32 mouse cellular contexts compared by ENCODE assay signal in the genomic region with DNA sequence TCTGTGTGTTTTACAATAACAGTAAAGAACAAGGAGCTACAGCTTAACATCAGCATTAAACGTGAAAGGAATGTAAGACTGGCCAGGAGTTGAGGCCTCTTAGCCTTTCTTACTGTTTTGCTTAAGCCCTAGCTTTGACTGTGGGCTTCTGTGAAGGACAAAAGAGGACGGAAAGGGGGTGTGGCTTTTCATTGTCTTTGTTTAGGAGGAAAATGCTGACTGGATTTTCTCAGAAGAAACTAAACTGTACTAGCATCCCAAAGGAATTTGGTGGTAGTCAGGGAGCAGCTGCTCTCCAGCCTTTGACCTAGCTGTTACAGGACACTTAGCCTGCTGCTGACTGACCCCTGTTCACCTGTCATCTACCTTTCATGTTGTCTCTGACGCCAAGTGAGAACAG. TPM values are rescaled to one million over a fixed set of nuclear protein-coding genes. Genes with fewer than 3 reads are reported as not detected.
"Had no signal": no experiment of that assay in that cellular context is flagged by ENCODE, and none has a peak within 500 bp of the region (broad histone marks: within the 10 kb centered on the region; RNA-seq: fewer than 3 reads in every experiment).

No protein-coding gene starts in this region.

- H3K4me3 ChIP-seq: gastrocnemius, adult 2 months; heart, adult 2 months; heart, embryonic 13.5 days; heart, embryonic 15.5 days; intestine, embryonic 15.5 days; layer of hippocampus, adult 2 months; left cerebral cortex, adult 2 months; limb, embryonic 10.5 days; limb, embryonic 12.5 days; liver, embryonic 13.5 days; liver, embryonic 15.5 days had no signal

- H3K27ac ChIP-seq: gastrocnemius, adult 2 months; heart, adult 2 months; heart, embryonic 13.5 days; heart, embryonic 15.5 days; hindbrain, embryonic 14.5 days; intestine, embryonic 15.5 days; layer of hippocampus, adult 2 months; left cerebral cortex, adult 2 months; limb, embryonic 10.5 days; limb, embryonic 12.5 days; liver, embryonic 13.5 days; liver, embryonic 15.5 days had no signal

- H3K9ac ChIP-seq: heart, embryonic 13.5 days; heart, embryonic 15.5 days; hindbrain, embryonic 14.5 days; intestine, embryonic 15.5 days; limb, embryonic 12.5 days; liver, embryonic 13.5 days; liver, embryonic 15.5 days had no signal

- ATAC-seq: hindbrain, embryonic 16.5 days; inflammation-experienced regulatory T-cells, adult 6 months; intestine, embryonic 15.5 days; intestine, postnatal 0 days had no signal

- H3K4me2 ChIP-seq: heart, embryonic 11.5 days; heart, embryonic 13.5 days; heart, embryonic 15.5 days; hindbrain, embryonic 14.5 days; intestine, embryonic 15.5 days; limb, embryonic 12.5 days; liver, embryonic 11.5 days; liver, embryonic 13.5 days; liver, embryonic 15.5 days had no signal

- H3K27me3 ChIP-seq: heart, embryonic 13.5 days; heart, embryonic 15.5 days; intestine, embryonic 15.5 days; limb, embryonic 12.5 days; liver, embryonic 13.5 days; liver, embryonic 15.5 days had no signal

- DNase-seq: gastrocnemius, adult 2 months; gastrocnemius, postnatal 10 days; gastrocnemius, postnatal 25 days; heart, postnatal 14 days; heart, postnatal 36 days; kidney, adult 18-20 months; kidney, postnatal 10 days; kidney, postnatal 25 days; kidney, postnatal 4 days; liver; liver, embryonic 13.5 days; lung, adult 18-20 months had no signal

- H3K9me3 ChIP-seq: heart, embryonic 13.5 days; heart, embryonic 15.5 days; intestine, embryonic 15.5 days; limb, embryonic 10.5 days; limb, embryonic 12.5 days; liver, embryonic 13.5 days; liver, embryonic 15.5 days had no signal

RNA-seq across cellular contexts. Expression of a gene that starts 22.4 kb away (rescaled TPM):
- polyA plus RNA-seq: heart, adult 2 months; heart, embryonic 11.5 days; heart, embryonic 13.5 days; heart, embryonic 15.5 days; heart, postnatal 0 days; hindbrain, embryonic 11.5 days; hindbrain, embryonic 14.5 days; hindbrain, embryonic 16.5 days; inflammation-experienced regulatory T-cells, adult 6 months; intestine, embryonic 15.5 days; intestine, postnatal 0 days; kidney, embryonic 14.5 days; kidney, embryonic 16.5 days; limb, embryonic 10.5 days; limb, embryonic 12.5 days; limb, embryonic 14.5 days; liver, embryonic 11.5 days; liver, embryonic 13.5 days; liver, embryonic 15.5 days had no signal
